Mouse (Mus musculus) forelimb bud, embryonic 11.5 days (tissue): ENCODE measurements around the gene Pcbp4.

Source experiments
- DNase-seq: peaks from one replicate; pipeline ENCODE4 v3.0.0-alpha.2; 2012; ENCODE audit warnings: low read depth, low spot score

The Pcbp4 gene

DNA sequence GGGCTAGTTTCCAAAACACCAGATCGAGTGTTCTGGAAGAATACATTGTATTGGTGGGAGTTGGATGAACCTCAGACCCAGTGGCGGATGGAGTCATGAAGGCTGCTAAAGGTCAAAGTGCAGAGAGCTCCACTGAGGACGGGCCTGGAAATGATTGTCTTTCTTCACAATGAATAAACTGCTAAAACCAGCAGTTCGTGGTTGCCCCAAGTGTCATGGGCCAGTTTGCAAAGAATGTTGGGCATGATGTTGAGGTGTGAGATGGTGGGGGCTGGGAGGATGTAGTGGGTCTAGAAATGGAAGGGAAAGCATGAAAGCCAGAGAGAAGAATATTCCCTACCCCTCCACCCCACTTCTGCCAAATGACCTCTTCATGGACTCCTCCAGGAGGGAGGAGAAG, 8.3 kb upstream of the Pcbp4 start:
- DNase-seq = no peak

DNA sequence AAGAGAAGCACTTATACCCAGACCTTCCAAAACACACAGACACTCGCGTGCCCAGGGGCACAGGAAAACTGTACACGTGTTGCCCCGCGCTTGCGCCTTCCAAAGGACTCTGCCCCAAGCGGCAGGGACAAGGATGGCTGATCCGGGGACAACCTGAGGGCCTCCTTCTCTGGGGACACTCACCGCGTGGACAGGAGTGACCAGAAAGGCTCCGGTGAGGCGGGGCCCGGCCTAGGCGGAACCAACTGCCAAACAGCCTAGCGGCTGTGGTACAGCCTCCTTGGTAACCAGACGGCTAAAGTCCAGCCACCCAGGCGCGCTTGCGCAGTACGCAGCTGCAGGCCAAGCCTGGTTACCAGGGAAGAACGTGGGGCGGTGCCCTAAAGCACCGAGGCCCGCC, 5.7 kb upstream of the Pcbp4 start, which contains the start of the genes Abhd14b and Abhd14a:
Abhd14b (plus strand) TSS at position 112 of the 400 bp plus-strand sequence.
Abhd14a (minus strand) TSS at position 331 of the 400 bp plus-strand sequence.
- DNase-seq = peak; percentile 91

DNA sequence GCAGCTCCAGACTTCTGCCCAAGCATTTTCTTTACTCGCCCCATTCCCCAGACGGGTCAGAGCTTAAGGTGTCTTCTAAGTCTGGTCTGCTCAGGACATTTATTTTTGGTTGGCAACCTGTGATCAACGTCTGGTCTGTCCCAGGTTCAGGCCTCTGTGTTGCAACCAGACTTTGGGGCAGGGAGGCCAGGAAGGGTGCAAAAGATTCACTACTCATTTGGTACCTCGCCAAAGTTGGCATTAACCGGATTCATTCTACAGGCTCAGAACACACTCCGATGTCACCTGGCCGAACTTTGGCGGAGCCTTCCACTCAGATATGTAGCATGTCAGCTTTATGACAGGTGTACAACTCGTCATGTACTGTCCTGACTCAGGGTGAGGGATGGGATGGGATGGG, 5.1 kb upstream of the Pcbp4 start:
- no peak for DNase-seq

DNA sequence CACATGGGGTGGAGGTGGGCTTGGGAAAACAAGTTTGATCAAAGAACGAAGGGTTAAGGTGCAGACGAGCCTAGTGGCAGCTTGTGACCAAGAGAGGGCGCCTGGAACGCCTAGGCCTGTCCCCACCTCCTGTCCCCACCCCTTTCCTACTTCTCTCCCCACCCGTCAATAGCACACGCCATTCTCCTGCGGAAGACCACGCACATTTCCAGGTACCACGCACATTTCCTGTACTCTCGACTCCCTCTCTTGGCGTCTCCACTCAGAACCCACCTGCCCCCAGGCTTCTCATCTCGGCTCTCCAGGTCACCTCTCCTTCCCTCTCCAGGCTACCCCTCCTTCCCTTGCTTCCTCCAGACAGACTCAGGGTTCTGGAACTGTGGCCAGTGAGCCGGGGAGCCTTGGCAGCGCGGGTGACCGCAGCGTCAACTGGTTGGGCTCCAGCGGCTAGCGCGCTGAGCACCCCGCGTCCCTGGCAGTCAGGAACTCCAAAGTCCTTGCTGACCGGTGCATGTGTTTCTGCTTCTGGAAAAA, 4.5 kb upstream of the Pcbp4 start:
- DNase-seq = no peak

DNA sequence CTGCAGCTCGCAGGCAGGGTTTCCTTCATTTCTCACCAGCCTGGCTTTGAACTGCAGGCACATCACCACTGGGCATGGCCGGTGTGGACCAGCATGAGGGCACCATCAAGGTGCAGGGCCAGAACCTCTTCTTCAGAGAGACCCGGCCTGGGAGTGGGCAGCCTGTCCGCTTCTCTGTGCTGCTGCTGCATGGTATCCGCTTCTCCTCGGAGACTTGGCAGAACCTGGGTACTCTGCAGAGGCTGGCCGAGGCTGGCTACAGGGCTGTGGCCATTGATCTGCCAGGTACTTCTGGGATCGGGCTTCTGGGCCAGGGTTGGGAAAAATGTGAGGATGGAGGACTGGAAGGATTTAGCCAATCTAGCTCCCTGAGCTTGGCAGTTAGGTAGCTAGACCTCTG, 3.1 kb upstream of the Pcbp4 start:
- no peak for DNase-seq

DNA sequence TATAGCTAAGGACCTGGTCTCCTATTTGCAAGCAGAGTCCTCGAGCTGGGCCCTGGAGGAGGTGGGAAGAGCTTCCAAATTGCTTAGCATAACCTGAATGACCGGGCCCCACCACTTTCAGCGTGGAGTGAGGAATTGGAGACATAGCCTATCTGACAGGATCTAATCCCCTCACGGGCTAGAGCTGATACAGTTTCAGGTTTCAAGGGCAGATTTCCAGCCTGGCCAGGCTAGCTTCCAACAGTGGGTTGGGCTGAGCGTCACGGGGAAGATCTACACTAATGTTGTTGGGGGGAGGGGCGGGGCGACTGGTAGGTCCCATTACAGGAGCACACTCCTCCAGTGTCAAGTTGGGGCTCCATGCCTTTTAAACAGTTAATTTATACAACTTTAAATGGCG, 2.4 kb upstream of the Pcbp4 start:
- no peak for DNase-seq

DNA sequence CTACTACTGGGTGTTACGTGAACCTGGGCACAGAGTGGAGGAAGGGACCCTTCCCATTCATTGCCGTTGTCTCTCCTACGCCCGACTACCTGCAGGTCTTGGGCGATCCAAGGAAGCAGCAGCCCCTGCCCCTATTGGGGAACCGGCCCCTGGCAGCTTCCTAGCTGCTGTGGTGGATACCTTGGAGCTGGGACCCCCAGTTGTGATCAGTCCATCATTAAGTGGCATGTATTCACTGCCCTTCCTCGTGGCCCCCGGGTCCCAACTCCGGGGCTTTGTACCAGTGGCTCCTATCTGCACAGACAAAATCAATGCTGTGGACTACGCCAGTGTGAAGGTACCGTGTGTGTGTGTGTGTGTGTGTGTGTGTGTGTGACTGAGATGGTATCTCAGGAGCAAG, 1.8 kb upstream of the Pcbp4 start:
- DNase-seq = no peak

DNA sequence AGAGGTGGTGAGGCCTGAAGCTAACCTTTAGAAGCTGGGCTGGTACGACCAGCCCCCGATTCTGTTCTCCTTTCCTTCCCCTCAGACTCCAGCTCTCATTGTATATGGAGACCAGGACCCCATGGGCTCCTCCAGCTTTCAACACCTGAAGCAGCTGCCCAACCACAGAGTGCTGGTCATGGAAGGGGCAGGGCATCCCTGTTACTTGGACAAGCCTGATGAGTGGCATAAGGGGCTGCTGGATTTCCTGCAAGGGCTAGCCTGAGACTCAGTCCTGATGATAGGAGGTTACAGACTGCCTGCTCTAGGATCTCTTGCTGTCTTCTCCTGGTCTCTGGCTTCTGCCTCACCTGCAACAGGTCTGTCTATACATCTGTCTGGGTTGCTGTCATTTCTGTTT, 1.2 kb upstream of the Pcbp4 start:
- DNase-seq = no peak

DNA sequence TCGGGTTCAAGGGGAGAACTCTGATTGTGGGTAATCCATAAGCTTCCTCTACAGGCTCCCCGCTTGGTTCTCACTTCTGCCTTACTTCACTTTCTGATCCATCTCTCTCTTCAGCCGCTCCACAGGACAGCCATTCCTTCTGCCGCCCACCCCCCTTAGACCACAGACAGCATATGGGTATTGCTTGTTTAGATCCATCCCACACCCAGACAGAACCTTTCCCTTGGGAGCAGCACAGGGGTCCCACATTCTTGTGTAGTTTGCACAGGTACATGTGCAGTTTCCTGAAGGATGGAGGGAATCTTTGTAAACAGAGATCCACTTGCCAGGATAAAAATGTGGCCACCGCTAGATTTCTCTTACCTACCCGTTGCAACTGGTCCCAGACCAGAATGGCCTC, 740 bp upstream of the Pcbp4 start:
- DNase-seq = no peak

DNA sequence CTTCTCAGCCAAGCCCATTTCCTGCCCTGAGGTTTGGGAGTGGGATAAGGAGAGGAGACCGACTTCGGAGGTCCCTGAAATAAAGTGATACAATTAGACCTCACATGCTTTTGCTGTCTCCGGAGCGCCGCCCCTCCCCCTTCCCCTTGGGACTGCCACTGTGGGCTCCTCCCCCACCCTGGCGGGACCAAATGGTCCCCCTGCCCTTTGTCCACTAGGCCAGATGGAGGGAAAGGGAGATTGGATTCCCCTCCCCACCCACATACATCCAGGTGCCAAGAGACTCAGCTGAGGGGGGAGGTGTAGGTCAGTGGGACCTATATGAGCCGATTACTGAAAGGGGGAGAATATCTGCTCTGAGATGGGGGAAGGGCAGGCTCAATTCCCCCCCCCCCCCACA, 270 bp upstream of the Pcbp4 start:
- no peak for DNase-seq

DNA sequence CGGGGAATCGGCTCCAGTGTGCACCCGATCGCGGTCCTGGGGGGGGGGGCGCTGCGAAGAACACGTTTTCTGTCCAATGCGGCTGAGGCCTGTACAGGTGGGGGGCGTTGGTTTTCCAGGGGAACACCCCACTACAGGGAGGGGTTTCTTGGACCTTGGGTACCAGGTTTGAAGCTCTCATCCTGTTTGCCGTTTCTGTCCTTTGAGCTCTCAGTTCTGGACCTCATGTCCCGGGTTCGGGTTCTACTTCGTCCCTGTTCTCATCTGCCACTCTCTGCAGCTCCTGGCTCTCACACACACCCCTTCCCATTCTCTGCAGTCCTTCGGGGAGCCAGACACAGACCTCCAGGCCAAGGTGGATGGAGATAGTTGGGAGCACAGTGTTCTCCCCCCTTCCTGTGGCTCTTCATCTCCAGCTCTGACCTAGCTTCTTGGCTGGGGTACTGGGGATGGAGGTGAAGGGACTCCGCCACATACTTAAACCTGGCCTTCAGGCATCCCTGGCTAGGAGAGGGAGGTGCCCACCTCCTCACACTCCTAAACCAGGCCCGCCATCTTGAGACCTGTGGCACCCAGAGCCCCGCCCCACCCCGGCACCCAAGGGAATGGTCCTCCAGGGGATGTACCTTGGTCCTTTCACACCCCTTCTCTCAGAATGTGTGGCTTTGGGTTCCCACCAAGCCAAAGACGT, 1.1 kb downstream of the Pcbp4 start:
- DNase-seq = no peak

DNA sequence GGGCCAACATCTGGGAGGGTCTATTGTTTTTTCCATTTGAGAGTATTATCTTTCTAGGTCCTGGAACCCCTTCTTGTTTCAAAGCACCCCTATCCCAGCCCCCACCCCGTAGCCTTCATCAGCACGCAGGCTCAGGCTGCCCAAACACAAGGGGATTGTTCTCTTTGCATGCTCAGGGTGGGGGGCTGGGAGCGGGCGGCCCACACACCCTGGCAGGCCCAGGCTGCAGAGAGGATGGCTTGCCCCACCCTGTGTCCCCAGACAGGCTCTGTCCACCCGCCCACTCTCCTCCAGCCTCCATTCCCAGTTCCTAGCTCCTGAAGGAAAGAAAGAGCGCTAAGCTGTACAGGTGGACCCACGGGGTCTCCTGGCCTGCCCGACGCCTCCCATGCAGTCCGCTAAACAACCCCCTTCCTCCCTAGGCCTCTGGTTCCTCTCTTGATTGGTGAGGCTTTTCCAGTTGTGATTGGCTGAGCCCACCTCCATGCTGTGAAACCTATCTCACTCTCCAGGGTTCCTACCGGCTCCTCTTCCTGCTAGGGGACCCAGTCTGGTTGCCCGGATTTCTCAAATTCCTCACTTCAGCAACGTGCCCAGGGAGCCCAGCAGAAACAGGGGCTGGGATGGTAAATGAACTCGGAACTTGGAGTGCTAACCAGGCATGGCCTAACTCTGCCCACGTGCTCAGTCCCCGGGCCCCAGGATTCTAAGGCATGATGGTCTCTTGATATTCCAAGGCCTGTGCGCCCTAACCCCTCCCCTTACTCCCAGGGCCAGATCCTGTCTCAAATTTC, 2.0 kb downstream of the Pcbp4 start:
- peak; percentile 63 for DNase-seq

DNA sequence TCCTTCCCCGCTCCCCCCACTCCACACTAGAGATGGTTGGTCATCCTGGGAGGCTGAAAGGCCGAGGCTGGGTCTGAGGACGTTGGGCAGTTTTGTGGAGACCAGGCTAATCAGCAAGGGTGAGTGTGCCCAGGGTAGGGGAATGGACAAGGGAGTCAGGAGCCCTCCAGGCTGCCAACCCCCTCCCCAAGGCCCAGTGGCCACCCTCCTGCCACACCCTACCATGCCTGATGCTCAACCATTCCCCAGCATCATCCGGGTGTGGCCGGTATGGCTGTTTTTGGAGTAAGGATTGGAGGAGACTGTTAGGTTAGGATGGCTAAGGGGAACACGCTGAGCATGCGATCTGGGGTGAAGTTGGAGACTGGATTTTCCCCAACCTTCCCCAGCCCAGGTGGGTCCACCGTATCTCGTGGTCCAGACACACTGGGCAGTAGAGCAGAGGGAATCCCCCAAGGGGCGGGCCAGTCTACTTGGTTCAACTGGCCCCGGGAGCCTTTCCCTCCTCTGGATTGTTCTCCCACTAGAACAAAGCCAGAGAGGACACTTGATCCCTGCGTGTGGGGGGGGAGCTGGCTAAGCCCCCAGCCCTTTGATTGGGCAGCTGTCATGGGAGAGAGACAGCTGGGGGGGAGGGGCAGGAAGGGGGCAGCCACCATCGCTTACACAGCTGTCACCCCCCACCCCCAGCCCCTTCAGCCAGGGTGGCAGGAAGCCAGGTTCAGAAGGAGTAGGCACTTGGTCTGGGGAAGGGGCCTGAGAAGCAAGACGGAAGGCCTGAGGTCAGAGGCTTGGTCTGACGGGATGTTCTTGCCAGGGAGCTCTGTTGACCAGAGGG, 3.5 kb downstream of the Pcbp4 start:
- DNase-seq = no peak

DNA sequence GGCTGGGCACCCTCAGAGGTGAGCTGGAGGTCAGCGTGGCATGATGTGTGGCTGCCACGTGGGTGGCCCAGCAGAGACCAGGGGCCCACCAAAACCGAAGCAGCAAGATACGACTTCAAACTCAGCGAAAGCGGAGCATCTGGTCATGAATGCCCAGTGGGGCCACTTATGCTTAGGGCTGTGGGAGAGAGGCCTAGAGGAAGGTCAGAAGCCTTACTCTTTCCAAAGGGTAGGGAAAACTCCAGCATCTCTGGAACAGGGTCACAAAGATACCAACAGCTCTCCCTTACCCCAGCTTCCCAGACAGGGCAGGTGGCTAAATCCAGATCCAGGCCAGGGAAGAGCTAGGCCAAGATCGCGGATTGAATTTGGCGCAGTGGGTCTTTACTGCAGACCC, 4.1 kb downstream of the Pcbp4 start:
- DNase-seq = no peak

DNA sequence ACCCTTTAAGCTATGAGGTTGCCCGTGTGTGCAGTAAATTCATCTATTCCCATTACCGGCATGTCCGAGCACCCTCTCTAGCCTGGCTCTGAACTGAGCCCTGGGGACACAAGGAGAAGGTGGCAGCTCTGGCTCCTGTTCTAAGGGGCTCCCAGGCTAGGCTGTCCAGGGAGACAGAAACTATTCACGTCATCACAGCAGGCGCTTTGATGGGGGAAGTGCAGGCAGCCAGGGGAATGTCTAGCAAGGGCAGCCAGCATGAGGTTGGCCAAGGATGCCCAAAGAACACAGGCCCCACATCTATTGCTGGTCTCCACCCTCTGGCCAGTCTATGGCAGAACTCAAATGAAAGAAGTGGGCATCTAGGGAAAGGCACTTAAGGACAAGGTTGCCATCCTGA, 4.8 kb downstream of the Pcbp4 start:
- DNase-seq = no peak

DNA sequence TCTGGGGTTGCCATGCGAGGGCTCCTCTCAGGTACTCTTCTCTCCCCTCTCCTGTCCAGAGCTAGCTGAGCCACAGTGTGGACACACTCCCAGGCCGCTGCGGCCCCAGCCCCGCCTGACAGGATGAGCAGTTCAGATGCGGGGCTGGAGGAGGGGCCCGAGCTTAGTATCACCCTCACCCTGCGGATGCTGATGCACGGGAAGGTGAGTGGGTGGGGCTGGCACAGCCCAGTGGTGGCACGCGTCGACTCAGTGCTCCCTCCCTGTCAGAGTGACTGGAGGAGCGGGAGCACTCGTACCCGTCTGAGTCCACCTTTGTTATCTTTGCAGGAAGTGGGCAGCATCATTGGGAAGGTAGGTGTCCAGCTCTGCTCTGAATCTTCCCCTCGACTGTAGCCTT, 6.9 kb downstream of the Pcbp4 start:
- DNase-seq = no peak

DNA sequence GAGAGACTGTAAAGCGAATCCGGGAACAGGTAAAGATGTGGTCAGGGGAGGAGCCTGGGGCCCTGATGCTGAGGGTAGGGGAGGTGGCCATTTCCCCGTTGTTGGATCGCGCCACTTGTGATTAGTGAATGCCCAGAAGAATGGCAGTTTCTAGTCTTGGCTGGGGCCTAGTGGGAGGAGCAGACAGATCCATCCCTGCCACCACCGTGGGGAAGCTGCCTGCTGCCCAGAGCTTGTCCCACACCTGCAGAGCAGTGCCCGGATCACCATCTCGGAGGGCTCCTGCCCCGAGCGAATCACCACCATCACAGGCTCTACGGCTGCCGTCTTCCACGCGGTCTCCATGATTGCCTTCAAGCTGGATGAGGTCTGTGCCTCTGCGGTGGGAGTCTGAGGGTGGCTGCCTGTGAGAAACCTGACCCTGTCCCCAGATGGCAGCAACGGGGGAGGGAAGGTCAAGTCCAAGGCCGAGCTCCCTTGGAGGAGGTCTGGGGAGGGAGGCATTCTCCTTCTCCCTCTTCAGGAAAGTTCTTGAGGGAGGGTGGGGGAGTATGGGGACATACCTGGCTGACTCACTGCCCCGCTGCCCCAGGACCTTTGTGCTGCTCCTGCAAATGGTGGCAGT, 7.4 kb downstream of the Pcbp4 start:
- no peak for DNase-seq

DNA sequence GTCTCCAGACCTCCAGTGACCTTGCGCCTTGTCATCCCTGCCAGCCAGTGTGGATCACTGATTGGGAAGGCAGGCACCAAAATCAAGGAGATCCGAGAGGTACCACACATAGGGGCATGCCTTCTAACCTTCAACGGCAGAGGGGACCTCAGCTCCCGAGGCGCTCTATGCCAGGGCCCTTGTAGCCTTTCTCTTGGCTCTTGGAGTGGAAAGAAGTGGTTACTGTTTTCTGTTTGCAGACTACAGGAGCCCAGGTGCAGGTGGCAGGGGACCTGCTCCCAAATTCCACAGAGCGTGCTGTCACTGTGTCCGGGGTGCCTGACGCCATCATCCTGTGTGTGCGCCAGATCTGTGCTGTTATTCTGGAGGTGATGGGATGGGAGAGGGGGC, 7.9 kb downstream of the Pcbp4 start:
- no peak for DNase-seq

DNA sequence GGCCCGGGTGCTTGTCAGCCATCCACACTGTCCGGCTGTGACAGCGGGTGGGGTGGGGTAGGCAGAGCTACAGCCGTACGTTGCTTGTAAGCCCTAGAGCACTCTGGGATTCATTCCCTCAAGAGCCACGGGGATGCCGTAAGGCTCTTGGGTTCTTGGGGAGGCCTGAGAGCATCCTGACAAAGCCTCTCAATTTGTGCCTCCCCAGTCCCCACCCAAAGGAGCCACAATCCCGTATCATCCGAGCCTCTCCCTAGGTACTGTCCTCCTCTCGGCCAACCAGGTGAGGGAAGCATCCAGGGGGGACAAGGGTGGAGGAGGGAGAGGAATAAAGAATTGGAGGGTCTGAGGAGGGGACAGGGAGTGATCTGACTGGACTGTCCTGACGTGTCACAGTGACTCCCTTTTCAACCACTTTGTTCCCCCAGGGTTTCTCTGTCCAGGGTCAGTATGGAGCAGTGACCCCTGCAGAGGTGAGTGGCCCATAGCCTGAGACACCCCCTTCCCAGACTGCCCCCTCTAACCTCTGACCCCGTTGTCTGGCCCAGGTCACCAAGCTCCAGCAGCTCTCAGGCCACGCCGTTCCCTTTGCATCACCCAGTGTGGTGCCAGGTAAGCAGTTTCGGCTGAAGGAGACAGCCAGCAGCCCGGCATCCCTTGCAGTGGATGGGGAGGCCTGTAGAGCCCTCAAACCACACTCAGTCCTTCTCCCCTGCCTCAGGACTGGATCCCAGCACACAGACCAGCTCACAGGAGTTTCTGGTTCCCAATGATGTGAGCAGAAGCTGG, 8.7 kb downstream of the Pcbp4 start:
- DNase-seq = no peak

DNA sequence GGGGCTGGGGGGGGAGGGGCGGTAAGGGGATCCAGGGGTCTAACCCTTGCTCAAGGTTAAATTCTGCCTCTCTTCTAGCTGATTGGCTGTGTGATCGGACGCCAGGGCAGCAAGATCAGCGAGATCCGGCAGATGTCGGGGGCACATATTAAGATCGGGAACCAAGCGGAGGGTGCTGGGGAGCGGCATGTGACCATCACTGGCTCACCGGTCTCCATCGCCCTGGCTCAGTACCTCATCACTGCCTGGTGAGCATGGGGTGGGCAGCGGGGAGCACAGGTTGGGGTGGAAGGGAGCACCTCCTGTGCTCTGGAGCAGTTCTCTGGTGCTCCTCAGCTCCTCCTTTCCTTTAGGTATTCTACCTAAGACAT, 9.3 kb downstream of the Pcbp4 start:
- no peak for DNase-seq
